Mouse (Mus musculus) midbrain, postnatal 0 days (tissue): ENCODE results near the gene Rab3il1. TPM values are rescaled to one million over a fixed set of nuclear protein-coding genes. Genes with fewer than 3 reads are reported as not detected.

Source experiments
- ATAC-seq: fragments of 200-750 bp; cut with Nextera tagmentation; 2 replicates; pipeline ENCODE4 v1.8.0; 2017; ENCODE audit warnings: moderate number of reproducible peaks, mild to moderate bottlenecking, moderate TSS enrichment, moderate library complexity; ENCODE audit not compliant: low FRiP score
- DNase-seq: peaks from one replicate; pipeline ENCODE4 v3.0.0-alpha.2; 2015; ENCODE audit warnings: low spot score
- H3K27ac ChIP-seq: fragments of 300-500 bp; sonication (generic); 2 replicates; pipeline ENCODE4 v1.5.1; 2014; ENCODE audit warnings: low read depth, mild to moderate bottlenecking, low read length, mixed read lengths
- H3K27me3 ChIP-seq: fragments of 300-500 bp; sonication (generic); 2 replicates; pipeline ENCODE4 v1.6.1; 2014; ENCODE audit warnings: low read length, control low read depth, mixed read lengths; ENCODE audit not compliant: insufficient read depth
- H3K36me3 ChIP-seq: fragments of 300-500 bp; sonication (generic); 2 replicates; pipeline ENCODE4 v1.6.1; 2014; ENCODE audit warnings: low read length, control low read depth, mixed read lengths; ENCODE audit not compliant: insufficient read depth
- H3K4me1 ChIP-seq: fragments of 300-500 bp; sonication (generic); 2 replicates; pipeline ENCODE4 v1.6.1; 2014; ENCODE audit warnings: mild to moderate bottlenecking, control low read depth, antibody characterized with exemption, low read length, mixed read lengths; ENCODE audit not compliant: insufficient read depth
- H3K4me2 ChIP-seq: fragments of 300-500 bp; sonication (generic); 2 replicates; pipeline ENCODE4 v1.6.1; 2014; ENCODE audit warnings: low read depth, mild to moderate bottlenecking, low read length, mixed read lengths; ENCODE audit not compliant: poor library complexity, severe bottlenecking
- H3K4me3 ChIP-seq: fragments of 300-500 bp; sonication (generic); 2 replicates; pipeline ENCODE4 v1.5.1; 2014; ENCODE audit warnings: low read depth, mild to moderate bottlenecking, low read length, moderate library complexity
- H3K9ac ChIP-seq: fragments of 300-500 bp; sonication (generic); replicated peaks from 2 replicates; pipeline ENCODE4 v1.6.1; 2014; ENCODE audit warnings: mild to moderate bottlenecking, low read length, moderate library complexity, mixed read lengths; ENCODE audit not compliant: poor library complexity, severe bottlenecking
- H3K9me3 ChIP-seq: fragments of 300-500 bp; sonication (generic); 2 replicates; pipeline ENCODE4 v1.6.1; 2016; ENCODE audit warnings: low read length, control low read depth
- CTCF ChIP-seq: IDR thresholded peaks from 2 replicates; pipeline ENCODE4 v1.5.1; 2016; ENCODE audit warnings: antibody characterized with exemption, mild to moderate bottlenecking
- WGBS: fragments of 180-500 bp; shearing (Covaris S2); extraction: QIAGEN DNeasy Blood & Tissue Kit; methylation state at CpG from one replicate; pipeline ENCODE4 v1.1.7; 2014; 5-methylcytosine and 5-hydroxymethylcytosine counted together
- polyA plus RNA-seq: library from polyadenylated mRNA; unstranded; fragments of >200 nt; fragmentation: Nextera tagmentation; extraction: Ambion mirVana; gene quantifications from 2 replicates; pipeline ENCODE4 v1.2.1, GENCODE M21; 2015
- total RNA-seq: library from RNA; depleted of rRNA; stranded (reverse); fragments of >200 nt; gene quantifications from 2 replicates; pipeline ENCODE4 v1.2.3, GENCODE M21; 2014

Rab3il1 gene
- total and polyA plus RNA-seq, 2 experiments from 2014 or later, result 21.7 to 23.3 TPM

GRCm38 (mm10) chr19:10021981-10022380 is 20.5 kb downstream of the Rab3il1 start:
- Histone ChIP-seq H3K4me1 (peaks cover 17% of the 10 kb centered on the region; the same call in 1 of the 2 replicates), H3K27ac (no peak overlapping the region), H3K9me3 (no peaks in the 10 kb centered on the region), H3K4me3 (no peak overlapping the region), H3K9ac (no peak overlapping the region), H3K4me2 (no peak overlapping the region), H3K36me3 (no peaks in the 10 kb centered on the region), H3K27me3 (no peaks in the 10 kb centered on the region)
- no peak for ATAC-seq
- 87% methylated on average over 2 of the region's 2 CpGs for WGBS
- DNase-seq, result no peak
- TF ChIP-seq CTCF, result no peak

GRCm38 (mm10) chr19:10022414-10023303 is 21.2 kb downstream of the Rab3il1 start:
- H3K4me3 ChIP-seq, result no peak overlapping the region
- H3K27ac ChIP-seq, result no peak overlapping the region
- WGBS, result 61% methylated on average over 5 of the region's 5 CpGs
- no peak overlapping the region for H3K4me2 ChIP-seq
- no peaks in the 10 kb centered on the region for H3K27me3 ChIP-seq
- H3K9me3 ChIP-seq, result no peaks in the 10 kb centered on the region
- no peak for ATAC-seq
- H3K36me3 ChIP-seq, result no peaks in the 10 kb centered on the region; the same call in 1 of the 2 replicates
- DNase-seq, result peak; percentile 53
- H3K9ac ChIP-seq, result no peak overlapping the region
- peak; percentile 73 for TF ChIP-seq CTCF
- peaks cover 17% of the 10 kb centered on the region; the same call in 1 of the 2 replicates for H3K4me1 ChIP-seq

GRCm38 (mm10) chr19:10023304-10023758 is 21.9 kb downstream of the Rab3il1 start:
- H3K4me3 ChIP-seq, result no peak overlapping the region
- peaks cover 17% of the 10 kb centered on the region; the same call in 1 of the 2 replicates for H3K4me1 ChIP-seq
- no peaks in the 10 kb centered on the region for H3K27me3 ChIP-seq
- no peak overlapping the region for H3K4me2 ChIP-seq
- ATAC-seq (no peak), DNase-seq (no peak)
- H3K27ac ChIP-seq, result no peak overlapping the region
- TF ChIP-seq CTCF, result no peak
- H3K9ac ChIP-seq, result no peak overlapping the region
- H3K36me3 ChIP-seq, result peaks cover 4% of the 10 kb centered on the region
- H3K9me3 ChIP-seq, result no peaks in the 10 kb centered on the region
- 61% methylated on average over 9 of the region's 9 CpGs for WGBS

GRCm38 (mm10) chr19:10025169-10025875 is 23.9 kb downstream of the Rab3il1 start:
- peak; percentile 73 for DNase-seq
- 0 out of 2 replicates have a peak overlapping the region, but pooled peaks have one; percentile 26 for H3K27ac ChIP-seq
- H3K27me3 ChIP-seq, result no peaks in the 10 kb centered on the region
- no peak overlapping the region for H3K4me2 ChIP-seq
- TF ChIP-seq CTCF, result no peak
- H3K4me1 ChIP-seq, result 0 out of 2 replicates have a peak, but pooled peaks cover 5% of the 10 kb centered on the region
- no peaks in the 10 kb centered on the region for H3K9me3 ChIP-seq
- ATAC-seq, result no peak
- no peak overlapping the region for H3K9ac ChIP-seq
- WGBS, result 17% methylated on average over 8 of the region's 8 CpGs
- H3K4me3 ChIP-seq, result no peak overlapping the region
- peaks cover 9% of the 10 kb centered on the region for H3K36me3 ChIP-seq

- ATAC-seq (no peak), DNase-seq (no peak)
- H3K27me3 ChIP-seq, result no peaks in the 10 kb centered on the region
- no peak overlapping the region for H3K4me3 ChIP-seq
- peaks cover 17% of the 10 kb centered on the region for H3K36me3 ChIP-seq
- no peaks in the 10 kb centered on the region for H3K9me3 ChIP-seq
- WGBS, result 86% methylated on average over 2 of the region's 2 CpGs
- H3K9ac ChIP-seq, result no peak overlapping the region
- H3K4me1 ChIP-seq, result 0 out of 2 replicates have a peak, but pooled peaks cover 5% of the 10 kb centered on the region
- TF ChIP-seq CTCF, result no peak
- H3K4me2 ChIP-seq, result no peak overlapping the region
- no peak overlapping the region for H3K27ac ChIP-seq
These were observed 28.3 kb downstream of the Rab3il1 start for GRCm38 (mm10) chr19:10029746-10030145.
